Mouse (Mus musculus) neural tube, embryonic 13.5 days (tissue): ENCODE results near the gene Lhcgr. TPM values are rescaled to one million over a fixed set of nuclear protein-coding genes. Genes with fewer than 3 reads are reported as not detected.

Experiments
- ATAC-seq: fragments of 200-750 bp; cut with Nextera tagmentation; 2 replicates; pipeline ENCODE4 v1.8.0; 2017; ENCODE audit warnings: low read depth, mild to moderate bottlenecking, moderate TSS enrichment, moderate library complexity
- H3K27ac ChIP-seq: fragments of 300-500 bp; sonication (generic); replicated peaks from 2 replicates; pipeline ENCODE4 v1.5.1; 2015; ENCODE audit warnings: moderate library complexity, mild to moderate bottlenecking, inconsistent platforms
- H3K27me3 ChIP-seq: fragments of 300-500 bp; sonication (generic); 2 replicates; pipeline ENCODE4 v1.6.1; 2015; ENCODE audit warnings: mild to moderate bottlenecking, inconsistent platforms
- H3K36me3 ChIP-seq: fragments of 300-500 bp; sonication (generic); 2 replicates; pipeline ENCODE4 v1.6.1; 2015; ENCODE audit warnings: mild to moderate bottlenecking, inconsistent platforms
- H3K4me1 ChIP-seq: fragments of 300-500 bp; sonication (generic); replicated peaks from 2 replicates; pipeline ENCODE4 v1.6.1; 2015; ENCODE audit warnings: inconsistent platforms
- H3K4me2 ChIP-seq: fragments of 300-500 bp; sonication (generic); 2 replicates; pipeline ENCODE4 v1.6.1; 2015; ENCODE audit warnings: inconsistent platforms, mild to moderate bottlenecking, moderate library complexity
- H3K4me3 ChIP-seq: fragments of 300-500 bp; sonication (generic); 2 replicates; pipeline ENCODE4 v1.5.1; 2015; ENCODE audit warnings: mild to moderate bottlenecking, inconsistent platforms
- H3K9ac ChIP-seq: fragments of 300-500 bp; sonication (generic); 2 replicates; pipeline ENCODE4 v1.6.1; 2015; ENCODE audit warnings: moderate library complexity, mild to moderate bottlenecking, inconsistent platforms
- H3K9me3 ChIP-seq: fragments of 300-500 bp; sonication (generic); 2 replicates; pipeline ENCODE4 v1.6.1; 2016; ENCODE audit warnings: inconsistent platforms
- WGBS: fragments of 180-500 bp; shearing (Covaris S2); methylation state at CpG from one replicate; pipeline ENCODE4 v1.1.7; 2015; 5-methylcytosine and 5-hydroxymethylcytosine counted together
- polyA plus RNA-seq: library from polyadenylated mRNA; unstranded; fragments of >200 nt; fragmentation: Nextera tagmentation; extraction: Ambion mirVana; gene quantifications from 2 replicates; pipeline ENCODE4 v1.2.1, GENCODE M21; 2015

Gene Lhcgr
- polyA plus RNA-seq, 1 experiment from 2014 or later, result 1.5 TPM

- Histone ChIP-seq H3K9me3 (peaks cover 3% of the 10 kb centered on the region; the same call in 1 of the 2 replicates), H3K36me3 (no peaks in the 10 kb centered on the region), H3K27ac (no peak overlapping the region), H3K4me3 (no peak overlapping the region), H3K9ac (no peak overlapping the region), H3K4me1 (0 out of 2 replicates have a peak, but pooled peaks cover 6% of the 10 kb centered on the region), H3K4me2 (no peak overlapping the region), H3K27me3 (no peaks in the 10 kb centered on the region)
- ATAC-seq, result no peak
These were observed 90.9 kb downstream of the Lhcgr start for GRCm38 (mm10) chr17:88700901-88701300.

- H3K4me2 ChIP-seq, result no peak overlapping the region
- 57% methylated on average over 9 of the region's 9 CpGs for WGBS
- no peaks in the 10 kb centered on the region for H3K36me3 ChIP-seq
- H3K27me3 ChIP-seq, result no peaks in the 10 kb centered on the region
- no peak overlapping the region for H3K4me3 ChIP-seq
- H3K27ac ChIP-seq, result no peak overlapping the region
- peaks cover 3% of the 10 kb centered on the region; the same call in 1 of the 2 replicates for H3K9me3 ChIP-seq
- H3K4me1 ChIP-seq, result 0 out of 2 replicates have a peak, but pooled peaks cover 6% of the 10 kb centered on the region
- H3K9ac ChIP-seq, result no peak overlapping the region
- no peak for ATAC-seq
These were observed 95.0 kb downstream of the Lhcgr start for GRCm38 (mm10) chr17:88696656-88697333.

- no peak for ATAC-seq
- whole genome bisulfite sequencing, result 67% methylated on average over 11 of the region's 11 CpGs
- H3K4me2 ChIP-seq, result no peak overlapping the region
These were observed 103.6 kb downstream of the Lhcgr start for GRCm38 (mm10) chr17:88688226-88688625.

GRCm38 (mm10) chr17:88675310-88676309 is 116.2 kb downstream of the Lhcgr start:
- no peak overlapping the region for H3K9ac ChIP-seq
- no peak overlapping the region for H3K4me3 ChIP-seq
- no peaks in the 10 kb centered on the region for H3K27me3 ChIP-seq
- peaks cover 4% of the 10 kb centered on the region; the same call in 1 of the 2 replicates for H3K9me3 ChIP-seq
- H3K27ac ChIP-seq, result no peak overlapping the region
- no peak for ATAC-seq
- H3K4me2 ChIP-seq, result no peak overlapping the region
- no peaks in the 10 kb centered on the region for H3K36me3 ChIP-seq
- WGBS, result 90% methylated on average over 23 of the region's 23 CpGs
- no peaks in the 10 kb centered on the region for H3K4me1 ChIP-seq

More at GRCm38 (mm10) chr17:88688226-88688625, 103.6 kb downstream of the Lhcgr start:
- Histone ChIP-seq H3K4me1 (no peaks in the 10 kb centered on the region), H3K4me3 (no peak overlapping the region), H3K9ac (no peak overlapping the region), H3K27ac (no peak overlapping the region), H3K36me3 (no peaks in the 10 kb centered on the region), H3K27me3 (no peaks in the 10 kb centered on the region), H3K9me3 (no peaks in the 10 kb centered on the region)

- Histone ChIP-seq H3K4me2 (no peak overlapping the region), H3K4me1 (peaks cover 8% of the 10 kb centered on the region; the same call in 1 of the 2 replicates), H3K4me3 (no peak overlapping the region), H3K27ac (no peak overlapping the region), H3K9me3 (no peaks in the 10 kb centered on the region), H3K27me3 (no peaks in the 10 kb centered on the region), H3K9ac (no peak overlapping the region), H3K36me3 (no peaks in the 10 kb centered on the region)
- ATAC-seq, result no peak
- WGBS, result 71% methylated on average over 4 of the region's 4 CpGs
These were observed 121.0 kb downstream of the Lhcgr start for GRCm38 (mm10) chr17:88670800-88671199.

- 0 out of 2 replicates have a peak overlapping the region, but pooled peaks have one; percentile 1 for H3K27ac ChIP-seq
- ATAC-seq, result no peak
These were observed 121.9 kb downstream of the Lhcgr start for GRCm38 (mm10) chr17:88669921-88670320.

GRCm38 (mm10) chr17:88668452-88668851 is 123.3 kb downstream of the Lhcgr start, which contains the start of gene Gtf2a1l:
Gene Gtf2a1l (plus strand): TSS chr17:88668660.
- H3K4me3 ChIP-seq, result no peak within 1 kb of the TSS
- ATAC-seq, result peak; percentile 59; the same call in 1 of the 2 replicates

More at GRCm38 (mm10) chr17:88669921-88670320, 121.9 kb downstream of the Lhcgr start:
- H3K9ac ChIP-seq, result 0 out of 2 replicates have a peak overlapping the region, but pooled peaks have one; percentile 17
- no peaks in the 10 kb centered on the region for H3K9me3 ChIP-seq
- H3K4me2 ChIP-seq, result no peak overlapping the region
- 32% methylated on average over 2 of the region's 2 CpGs for WGBS
- no peaks in the 10 kb centered on the region for H3K27me3 ChIP-seq
- H3K36me3 ChIP-seq, result no peaks in the 10 kb centered on the region
- H3K4me1 ChIP-seq, result peaks cover 8% of the 10 kb centered on the region; the same call in 1 of the 2 replicates
- H3K4me3 ChIP-seq, result no peak overlapping the region

More at GRCm38 (mm10) chr17:88668452-88668851, 123.3 kb downstream of the Lhcgr start, which contains the start of gene Gtf2a1l:
- Histone ChIP-seq H3K27ac (no peak within 1 kb of the TSS), H3K4me1 (peaks cover 8% of the 10 kb centered on the region; the same call in 1 of the 2 replicates), H3K9ac (no peak within 1 kb of the TSS), H3K4me2 (peak within 1 kb of the TSS; percentile 40), H3K36me3 (no peaks in the 10 kb centered on the region), H3K9me3 (no peaks in the 10 kb centered on the region), H3K27me3 (no peaks in the 10 kb centered on the region)
- 31% methylated on average over 21 of the region's 21 CpGs for WGBS

Other genes starting within 250 kb of the Lhcgr start
- 2.7 and 3.5 TPM in 2 replicates for gene Ston1, start 194.3 kb downstream of the Lhcgr start, polyA plus RNA-seq
- gene Gtf2a1l, start 123.3 kb downstream of the Lhcgr start, polyA plus RNA-seq, result 0.56 TPM in 1 of 2 replicates, not detected in the other